Mouse (Mus musculus) forebrain, postnatal 0 days (tissue): Measurements from ENCODE around the gene Rufy3. TPM values are rescaled to one million over a fixed set of nuclear protein-coding genes. Genes with fewer than 3 reads are reported as not detected.

ENCODE experiments used
- ATAC-seq: fragments of 200-750 bp; cut with Nextera tagmentation; 2 replicates; pipeline ENCODE4 v1.8.0; 2017; ENCODE audit warnings: mild to moderate bottlenecking, moderate library complexity
- DNase-seq: peaks from one replicate; pipeline ENCODE4 v3.0.0-alpha.2; 2015
- H3K27ac ChIP-seq: fragments of 300-500 bp; sonication (generic); 2 replicates; pipeline ENCODE4 v1.5.1; 2014; ENCODE audit warnings: low read depth, mild to moderate bottlenecking, antibody characterized with exemption, low read length, moderate library complexity, mixed read lengths
- H3K27me3 ChIP-seq: fragments of 300-500 bp; sonication (generic); 2 replicates; pipeline ENCODE4 v1.6.1; 2014; ENCODE audit warnings: mild to moderate bottlenecking, low read length, mixed read lengths; ENCODE audit not compliant: insufficient read depth
- H3K36me3 ChIP-seq: fragments of 300-500 bp; sonication (generic); 2 replicates; pipeline ENCODE4 v1.6.1; 2014; ENCODE audit warnings: mild to moderate bottlenecking, moderate library complexity; ENCODE audit not compliant: insufficient read depth
- H3K4me1 ChIP-seq: fragments of 300-500 bp; sonication (generic); 2 replicates; pipeline ENCODE4 v1.6.1; 2014; ENCODE audit warnings: antibody characterized with exemption; ENCODE audit not compliant: insufficient read depth
- H3K4me2 ChIP-seq: fragments of 300-500 bp; sonication (generic); 2 replicates; pipeline ENCODE4 v1.6.1; 2014; ENCODE audit warnings: low read depth, mild to moderate bottlenecking, moderate library complexity
- H3K4me3 ChIP-seq: fragments of 300-500 bp; sonication (generic); 2 replicates; pipeline ENCODE4 v1.5.1; 2014; ENCODE audit warnings: low read depth, low read length, mixed read lengths
- H3K9ac ChIP-seq: fragments of 300-500 bp; sonication (generic); 2 replicates; pipeline ENCODE4 v1.6.1; 2014; ENCODE audit warnings: mild to moderate bottlenecking
- H3K9me3 ChIP-seq: fragments of 300-500 bp; sonication (generic); 2 replicates; pipeline ENCODE4 v1.6.1; 2016; ENCODE audit warnings: low read length
- CTCF ChIP-seq: sonication (generic); IDR thresholded peaks from 2 replicates; pipeline ENCODE4 v1.5.1; 2016; ENCODE audit warnings: antibody characterized with exemption, control low read depth, low read depth
- WGBS: fragments of 180-500 bp; shearing (Covaris S2); extraction: QIAGEN DNeasy Blood & Tissue Kit; methylation state at CpG from one replicate; pipeline ENCODE4 v1.1.7; 2014; 5-methylcytosine and 5-hydroxymethylcytosine counted together
- polyA plus RNA-seq: library from polyadenylated mRNA; unstranded; fragments of >200 nt; fragmentation: Nextera tagmentation; extraction: Ambion mirVana; gene quantifications from 2 replicates; pipeline ENCODE4 v1.2.1, GENCODE M21; 2015
- total RNA-seq: library from RNA; depleted of rRNA; stranded (reverse); fragments of >200 nt; gene quantifications from 2 replicates; pipeline ENCODE4 v1.2.3, GENCODE M21; 2014

Rufy3 gene
- total and polyA plus RNA-seq, 2 experiments from 2014 or later, result 214 to 319 TPM

DNA sequence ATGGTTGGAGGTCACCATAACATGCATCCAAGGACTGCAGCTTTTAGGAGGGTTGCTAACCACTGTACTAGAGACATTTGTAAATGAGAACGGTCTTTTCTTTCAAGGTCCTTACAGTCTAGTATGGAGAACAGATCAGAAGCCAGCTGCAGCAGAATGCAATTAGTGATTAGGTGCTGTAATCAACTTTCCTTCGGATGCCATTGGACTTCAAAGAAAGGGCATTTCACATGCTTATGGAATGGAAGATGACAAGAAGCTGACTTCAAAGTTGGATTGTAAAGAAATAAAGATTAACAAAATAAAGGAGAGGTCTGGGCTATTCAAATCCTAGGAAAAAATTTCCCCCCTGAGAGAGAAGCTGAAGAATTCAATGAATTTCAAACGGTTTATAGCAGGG lies 119.4 kb downstream of the Rufy3 start:
- ATAC-seq (no peak), DNase-seq (no peak)
- no peak overlapping the region for H3K27ac ChIP-seq
- no peaks in the 10 kb centered on the region for H3K27me3 ChIP-seq
- no peaks in the 10 kb centered on the region for H3K9me3 ChIP-seq
- H3K4me1 ChIP-seq, result no peaks in the 10 kb centered on the region
- H3K9ac ChIP-seq, result no peak overlapping the region
- no peaks in the 10 kb centered on the region for H3K36me3 ChIP-seq
- no peak overlapping the region for H3K4me2 ChIP-seq
- 37% methylated on average over 3 of the region's 3 CpGs for WGBS
- no peak for TF ChIP-seq CTCF
- no peak overlapping the region for H3K4me3 ChIP-seq

DNA sequence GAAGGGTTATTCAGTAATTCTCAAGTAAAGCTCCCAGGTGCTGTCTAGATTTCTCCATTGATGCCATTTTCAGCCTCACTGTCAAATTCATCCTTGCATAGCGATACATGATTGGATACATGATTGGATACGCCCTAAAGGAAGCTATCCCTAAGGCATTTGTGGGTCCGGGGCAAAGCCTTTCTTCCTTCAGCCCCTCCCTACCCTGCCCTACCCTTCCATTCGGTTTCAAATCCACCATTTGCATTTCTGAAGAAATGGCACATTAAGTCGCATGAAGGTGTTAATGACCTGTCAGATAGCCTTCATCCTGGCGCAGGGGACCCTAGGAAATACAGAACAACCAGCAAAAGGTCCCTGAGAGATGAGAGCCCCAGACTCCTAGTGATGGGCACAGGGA lies 120.5 kb downstream of the Rufy3 start:
- Histone ChIP-seq H3K27ac (no peak overlapping the region), H3K9ac (no peak overlapping the region), H3K4me1 (no peaks in the 10 kb centered on the region), H3K27me3 (no peaks in the 10 kb centered on the region), H3K4me2 (no peak overlapping the region), H3K4me3 (no peak overlapping the region), H3K9me3 (no peaks in the 10 kb centered on the region), H3K36me3 (no peaks in the 10 kb centered on the region)
- no peak for ATAC-seq
- TF ChIP-seq CTCF, result no peak
- no peak for DNase-seq
- 16% methylated on average over 6 of the region's 6 CpGs for WGBS

DNA sequence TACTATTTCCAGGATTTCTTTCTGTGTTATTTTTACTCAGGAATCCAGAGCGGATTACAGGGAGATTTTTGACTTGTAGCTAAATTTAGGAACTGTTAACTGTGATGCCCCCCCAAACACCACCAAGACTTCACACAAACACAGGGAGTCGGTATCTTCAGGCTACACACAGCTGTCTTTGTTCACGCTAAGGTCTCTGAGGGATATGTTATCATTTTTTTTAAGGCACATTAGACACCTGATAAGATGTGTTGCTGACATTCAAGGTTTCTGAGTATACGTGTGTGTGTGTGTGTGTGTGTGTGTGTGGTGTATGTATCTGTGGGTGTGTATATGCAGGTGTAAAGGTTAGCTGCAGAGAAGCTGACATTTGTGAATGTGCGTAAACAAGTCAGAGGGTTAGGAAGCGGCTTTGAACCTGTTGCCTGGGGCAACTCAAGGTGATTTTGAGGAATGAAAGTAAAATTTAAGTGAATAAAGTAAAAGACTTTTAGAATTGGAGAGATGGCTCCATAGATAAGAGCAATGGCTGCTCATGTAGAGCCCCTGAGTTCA lies 121.0 kb downstream of the Rufy3 start:
- no peak for TF ChIP-seq CTCF
- no peak overlapping the region for H3K27ac ChIP-seq
- H3K4me2 ChIP-seq, result no peak overlapping the region
- no peaks in the 10 kb centered on the region for H3K9me3 ChIP-seq
- no peak for DNase-seq
- H3K36me3 ChIP-seq, result no peaks in the 10 kb centered on the region
- no peak overlapping the region for H3K9ac ChIP-seq
- ATAC-seq, result no peak
- no peak overlapping the region for H3K4me3 ChIP-seq
- 73% methylated on average over 6 of the region's 6 CpGs for WGBS
- H3K4me1 ChIP-seq, result no peaks in the 10 kb centered on the region
- H3K27me3 ChIP-seq, result no peaks in the 10 kb centered on the region

DNA sequence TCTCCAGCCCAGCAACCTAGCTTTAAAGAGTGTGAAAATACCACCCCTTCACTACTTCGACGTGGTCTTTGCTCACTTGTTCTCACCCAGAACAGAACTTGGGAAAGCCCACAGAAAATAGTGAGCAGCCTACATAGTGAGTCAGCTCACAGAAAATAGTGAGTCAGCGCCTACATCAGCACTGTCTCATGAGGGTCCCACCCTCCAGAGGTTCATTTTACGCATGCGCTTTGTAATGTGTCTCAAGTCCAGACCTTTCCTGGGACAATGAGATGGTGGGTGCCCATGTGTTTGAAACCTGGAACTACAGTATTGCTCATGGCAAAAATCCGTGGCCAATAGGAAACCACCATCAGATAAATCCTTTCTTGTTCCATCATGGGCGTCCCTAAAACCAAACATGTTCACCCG lies 123.2 kb downstream of the Rufy3 start:
- Histone ChIP-seq H3K36me3 (no peaks in the 10 kb centered on the region), H3K9me3 (no peaks in the 10 kb centered on the region), H3K4me3 (no peak overlapping the region), H3K4me2 (no peak overlapping the region), H3K9ac (no peak overlapping the region), H3K27ac (no peak overlapping the region), H3K4me1 (no peaks in the 10 kb centered on the region), H3K27me3 (no peaks in the 10 kb centered on the region)
- TF ChIP-seq CTCF, result no peak
- WGBS, result 87% methylated on average over 8 of the region's 8 CpGs
- no peak for ATAC-seq
- no peak for DNase-seq

DNA sequence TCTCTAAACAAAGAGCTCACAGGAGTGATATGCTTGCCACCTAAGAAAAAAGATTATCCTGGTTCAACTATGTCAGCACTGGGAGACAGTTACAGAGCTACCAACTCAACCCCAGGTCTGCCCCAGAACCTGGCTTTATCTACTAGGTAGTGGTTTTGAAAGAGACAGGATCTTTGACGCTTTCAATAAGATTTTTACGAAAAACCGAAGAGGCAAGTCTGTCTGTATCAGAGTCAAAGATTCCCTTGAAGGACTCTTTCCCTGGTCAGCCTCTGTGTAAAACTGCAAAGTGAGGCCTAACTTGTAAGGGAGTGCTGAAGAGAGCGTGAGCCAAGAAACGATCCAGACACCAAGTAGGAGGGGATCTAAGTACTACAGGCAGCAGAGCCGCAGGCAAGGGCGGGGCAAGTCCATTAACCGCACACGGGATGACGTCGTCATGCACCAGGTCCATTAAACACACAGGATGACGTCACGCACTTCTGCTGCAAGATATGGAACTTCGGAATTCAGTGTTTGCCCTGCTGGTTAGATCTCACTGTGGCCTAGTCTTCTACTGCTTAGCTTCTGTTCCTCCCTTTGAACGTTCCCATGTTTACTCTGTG lies 123.8 kb downstream of the Rufy3 start:
- Histone ChIP-seq H3K4me3 (no peak overlapping the region), H3K27me3 (no peaks in the 10 kb centered on the region), H3K36me3 (no peaks in the 10 kb centered on the region), H3K9ac (no peak overlapping the region), H3K4me1 (no peaks in the 10 kb centered on the region), H3K9me3 (no peaks in the 10 kb centered on the region), H3K27ac (no peak overlapping the region), H3K4me2 (no peak overlapping the region)
- no peak for DNase-seq
- WGBS, result 79% methylated on average over 15 of the region's 15 CpGs
- no peak for TF ChIP-seq CTCF
- 0 out of 2 replicates have a peak, but pooled peaks have one; percentile 20 for ATAC-seq

DNA sequence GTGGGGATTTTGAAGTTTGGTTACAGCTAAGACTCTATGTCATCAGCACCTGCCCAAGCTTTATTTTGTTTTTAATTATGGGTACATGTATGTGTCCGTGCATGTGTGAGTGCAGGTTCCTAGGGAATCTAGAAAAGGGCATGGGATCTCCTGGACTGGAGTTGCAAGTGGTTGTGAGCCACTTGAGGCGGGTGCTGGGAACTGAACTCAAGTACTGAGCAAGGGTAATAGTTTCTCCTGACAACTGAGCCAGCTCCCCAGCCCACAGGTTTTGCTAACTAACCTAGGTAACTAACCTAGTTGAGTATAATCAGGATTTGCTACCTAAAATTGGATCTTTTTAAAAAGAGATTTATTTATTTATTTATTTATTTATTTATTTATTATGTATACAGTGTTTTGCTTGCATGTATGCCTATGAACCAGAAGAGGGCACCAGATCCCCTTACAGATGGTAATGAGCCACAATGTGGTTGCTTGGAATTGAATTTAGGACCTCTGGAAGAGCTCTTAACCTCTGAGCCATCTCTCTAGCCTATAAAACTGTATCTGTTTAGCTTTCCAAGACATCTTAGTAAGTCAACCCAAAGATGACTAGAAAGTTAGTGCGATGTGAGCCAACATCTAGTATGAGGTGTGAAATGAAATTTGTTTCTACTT lies 124.6 kb downstream of the Rufy3 start:
- Histone ChIP-seq H3K9ac (no peak overlapping the region), H3K27ac (no peak overlapping the region), H3K36me3 (no peaks in the 10 kb centered on the region), H3K4me3 (no peak overlapping the region), H3K4me1 (no peaks in the 10 kb centered on the region), H3K4me2 (no peak overlapping the region), H3K9me3 (no peaks in the 10 kb centered on the region), H3K27me3 (no peaks in the 10 kb centered on the region)
- peak; percentile 53; the same call in 1 of the 2 replicates for ATAC-seq
- peak; percentile 59 for DNase-seq
- 82% methylated on average over 3 of the region's 3 CpGs for WGBS
- peak; percentile 69 for TF ChIP-seq CTCF
